Mouse (Mus musculus) retina, postnatal 1 day (tissue): ENCODE data around the gene Eef2k.
"Not testable (repeated sequence)": the region's sequence is repeated elsewhere in the genome, so short reads cannot be mapped to it uniquely, and the experiment has no call there.

Source experiments
- DNase-seq: peaks from one replicate; pipeline ENCODE4 v3.0.0-alpha.2; 2012

Eef2k gene

GRCm38 (mm10) chr7:120882674-120883073, 40.0 kb downstream of the Eef2k start:
- no peak for DNase-seq

- peak; percentile 35 for DNase-seq
These were observed 41.1 kb downstream of the Eef2k start for GRCm38 (mm10) chr7:120883523-120884290.

DNA sequence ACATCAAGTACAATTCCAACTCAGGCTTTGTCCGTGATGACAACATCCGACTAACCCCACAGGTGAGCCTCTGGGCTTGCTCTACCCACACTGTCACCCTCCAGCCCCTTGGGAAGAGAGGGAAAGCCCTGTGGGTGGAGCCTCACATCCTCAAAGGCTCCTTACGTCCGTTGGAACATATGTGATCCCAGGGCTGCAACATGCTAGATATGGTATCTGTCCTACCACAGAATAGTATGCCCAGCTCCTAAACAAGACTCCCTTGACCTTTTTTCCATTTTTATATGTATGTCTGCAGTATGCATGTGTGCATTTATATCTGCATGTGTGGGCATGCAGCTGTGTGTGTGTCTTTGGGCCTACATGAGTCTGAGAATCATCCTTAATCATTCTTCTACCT, 42.1 kb downstream of the Eef2k start:
- DNase-seq: no peak

DNA sequence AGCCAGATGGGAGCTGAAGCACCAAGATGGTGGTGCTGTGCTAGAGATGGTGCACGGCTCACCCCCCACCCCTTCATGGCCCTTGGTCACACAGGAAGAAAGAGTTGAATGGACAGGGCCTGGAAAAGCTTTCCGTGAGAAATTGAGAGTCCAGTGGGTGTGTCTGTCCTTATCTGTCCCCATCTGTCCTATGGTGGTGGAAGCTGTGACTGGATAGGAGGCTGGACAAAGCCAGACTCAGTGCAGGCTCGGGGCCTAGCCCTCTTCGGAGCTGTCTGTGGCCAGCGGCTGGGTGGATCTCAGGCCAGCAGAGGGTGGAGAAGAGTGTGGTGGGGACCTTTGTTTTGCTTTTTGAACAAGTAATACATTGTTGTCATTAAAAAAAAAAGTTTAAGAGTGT, 50.5 kb downstream of the Eef2k start:
- no peak for DNase-seq

GRCm38 (mm10) chr7:120897054-120897453, 54.4 kb downstream of the Eef2k start:
- DNase-seq: no peak

GRCm38 (mm10) chr7:120897711-120898335, 55.2 kb downstream of the Eef2k start:
- no peak for DNase-seq

DNA sequence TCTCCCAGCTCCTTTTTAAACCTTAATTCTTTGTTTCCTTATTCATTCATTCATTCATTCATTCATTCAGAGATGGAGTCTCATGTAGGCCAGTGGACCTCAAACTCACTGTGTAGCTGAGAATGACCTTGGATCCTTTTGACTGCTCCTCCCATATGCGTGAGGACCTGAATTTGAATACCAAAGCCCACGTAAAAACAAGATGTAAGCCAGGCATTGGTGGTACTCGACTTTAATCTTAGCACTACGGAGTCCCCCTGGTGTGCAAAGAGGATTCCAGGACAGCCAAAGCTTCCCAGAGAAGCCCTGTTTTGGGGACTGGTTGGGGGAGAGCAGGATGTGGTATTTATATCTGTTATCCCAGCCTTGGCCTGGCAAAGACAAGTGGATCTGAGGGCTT, 57.6 kb downstream of the Eef2k start:
- DNase-seq: no peak

- DNase-seq: peak; percentile 51
These were observed 59.1 kb downstream of the Eef2k start for GRCm38 (mm10) chr7:120901701-120902100.

- DNase-seq: no peak
These were observed 60.3 kb downstream of the Eef2k start for GRCm38 (mm10) chr7:120902931-120903330.

DNA sequence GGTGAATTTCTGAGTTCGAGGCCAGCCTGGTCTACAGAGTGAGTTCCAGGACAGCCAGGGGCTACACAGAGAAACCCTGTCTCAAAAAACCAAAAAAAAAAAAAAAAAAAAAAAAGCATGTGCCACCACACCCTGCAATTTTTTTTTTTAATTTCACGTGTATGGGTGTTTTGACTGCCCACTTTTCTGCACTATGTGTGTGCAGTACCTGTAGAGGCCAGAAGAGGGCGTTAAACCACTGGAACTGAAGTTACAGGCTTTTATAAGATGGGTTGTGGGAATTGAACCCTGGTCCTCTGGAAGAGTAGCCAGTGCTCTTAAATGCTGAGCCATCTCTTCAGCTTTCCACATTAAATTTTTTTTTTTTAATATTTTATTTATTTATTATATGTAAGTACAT, 67.5 kb downstream of the Eef2k start:
- DNase-seq: not testable (repeated sequence)

GRCm38 (mm10) chr7:120911268-120911667, 68.6 kb downstream of the Eef2k start:
- DNase-seq: not testable (repeated sequence)

DNA sequence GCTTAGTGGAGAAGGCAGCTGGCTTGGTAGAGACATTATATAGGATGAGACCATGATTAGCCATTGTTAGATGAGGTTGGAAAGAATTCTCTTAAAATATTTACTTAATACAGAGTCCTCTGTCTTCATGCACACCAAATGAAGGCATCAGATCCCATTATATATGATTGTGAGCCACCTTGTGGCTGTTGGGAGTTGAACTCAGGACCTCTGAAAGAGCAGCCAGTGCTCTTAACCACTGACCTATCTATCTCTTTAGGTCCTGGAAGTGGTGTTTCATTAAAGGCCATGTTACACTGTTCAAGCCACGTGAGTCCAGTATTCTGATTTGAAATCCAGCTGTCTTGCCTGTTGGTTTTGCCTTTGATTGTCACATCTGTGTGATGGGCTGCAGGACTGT, 70.7 kb downstream of the Eef2k start:
- DNase-seq: no peak

GRCm38 (mm10) chr7:120916262-120916875, 73.7 kb downstream of the Eef2k start:
- DNase-seq: no peak

GRCm38 (mm10) chr7:120917279-120917591, 74.6 kb downstream of the Eef2k start:
- DNase-seq: no peak

GRCm38 (mm10) chr7:120917592-120918461, 75.2 kb downstream of the Eef2k start, which contains the start of gene Polr3e:
TSS of gene Polr3e (plus strand) at chr7:120917744.
- peak; percentile 98 for DNase-seq

DNA sequence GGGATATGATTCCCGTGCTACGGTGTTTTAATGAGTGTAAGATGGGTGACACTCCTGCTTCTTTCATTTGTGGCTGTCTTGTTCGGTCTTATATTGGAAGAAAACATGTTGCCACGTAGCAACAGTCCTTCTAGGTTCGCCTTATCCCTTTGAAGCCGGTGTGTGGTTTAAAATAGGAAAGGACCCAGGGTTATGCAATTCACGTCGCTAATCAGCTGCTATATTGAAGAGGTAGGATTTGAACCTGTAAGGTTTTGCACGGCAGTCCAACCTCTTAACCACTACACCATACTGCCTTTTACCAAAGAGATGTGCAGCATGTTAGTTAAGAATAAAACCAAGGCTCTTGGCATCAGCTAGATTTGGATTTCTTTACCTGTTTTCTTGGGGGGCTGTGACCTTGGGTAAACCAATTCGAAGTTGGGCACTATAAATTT, 75.9 kb downstream of the Eef2k start:
- DNase-seq: peak; percentile 79

DNA sequence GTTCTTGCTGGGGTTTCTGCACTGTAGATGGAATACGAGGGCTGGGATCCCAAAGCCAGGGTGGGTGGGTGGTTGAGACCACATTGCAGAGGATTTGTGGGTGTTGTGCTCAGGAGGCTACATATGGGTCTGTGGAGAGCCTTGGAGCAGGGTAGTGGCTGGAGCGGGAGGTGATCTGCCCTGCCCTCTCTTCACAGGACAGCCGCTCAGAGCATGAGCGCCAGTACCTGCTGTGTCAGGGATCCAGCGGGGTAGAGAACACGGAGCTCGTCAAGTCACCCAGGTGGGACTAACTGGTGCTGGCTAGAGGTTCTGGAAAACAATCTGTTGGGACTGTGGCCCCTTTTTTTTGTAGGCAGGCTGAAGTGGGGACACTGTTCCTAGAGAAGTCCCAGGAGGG, 90.5 kb downstream of the Eef2k start:
- no peak for DNase-seq

DNA sequence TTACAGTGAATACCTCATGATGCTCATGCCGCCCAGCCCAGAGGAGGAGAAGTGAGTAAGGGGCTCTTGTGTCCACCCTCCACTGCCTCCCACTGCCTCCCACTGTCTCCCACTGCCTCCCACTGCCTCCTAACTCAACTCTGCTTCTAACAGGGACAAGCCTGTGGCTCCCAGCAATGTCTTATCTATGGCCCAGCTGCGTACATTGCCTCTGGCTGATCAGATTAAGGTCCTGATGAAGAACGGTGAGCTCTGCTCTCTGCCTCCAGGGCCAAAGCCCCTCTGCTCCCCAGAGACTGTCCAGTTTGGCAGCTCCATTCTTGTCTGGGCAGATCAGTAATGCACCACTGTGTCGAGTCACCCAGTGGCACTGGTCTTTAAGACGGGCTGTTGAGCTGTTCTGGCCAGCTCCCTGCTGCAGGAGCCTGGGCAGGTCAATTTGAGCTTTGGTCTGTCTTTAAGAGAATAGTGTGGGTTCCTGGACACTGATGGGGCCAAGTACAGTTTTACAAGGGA, 91.1 kb downstream of the Eef2k start:
- DNase-seq: no peak

DNA sequence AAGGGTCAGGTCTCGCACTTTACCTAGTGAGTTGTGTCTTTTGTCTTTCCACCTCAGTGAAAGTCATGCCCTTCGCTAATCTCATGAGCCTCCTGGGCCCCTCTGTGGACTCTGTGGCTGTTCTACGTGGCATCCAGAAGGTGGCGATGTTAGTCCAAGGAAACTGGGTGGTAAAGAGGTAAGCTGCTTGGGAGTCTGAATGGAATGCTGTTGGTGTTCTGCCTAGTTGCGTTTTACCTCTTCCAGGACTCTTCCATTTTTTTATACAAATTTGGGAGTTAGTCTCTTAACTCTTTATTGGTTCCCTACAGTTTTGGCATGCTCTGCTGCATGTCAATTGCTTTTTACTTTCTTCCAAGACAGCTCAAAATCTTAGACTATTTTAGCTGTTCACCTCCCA, 92.1 kb downstream of the Eef2k start:
- DNase-seq: peak; percentile 80

DNA sequence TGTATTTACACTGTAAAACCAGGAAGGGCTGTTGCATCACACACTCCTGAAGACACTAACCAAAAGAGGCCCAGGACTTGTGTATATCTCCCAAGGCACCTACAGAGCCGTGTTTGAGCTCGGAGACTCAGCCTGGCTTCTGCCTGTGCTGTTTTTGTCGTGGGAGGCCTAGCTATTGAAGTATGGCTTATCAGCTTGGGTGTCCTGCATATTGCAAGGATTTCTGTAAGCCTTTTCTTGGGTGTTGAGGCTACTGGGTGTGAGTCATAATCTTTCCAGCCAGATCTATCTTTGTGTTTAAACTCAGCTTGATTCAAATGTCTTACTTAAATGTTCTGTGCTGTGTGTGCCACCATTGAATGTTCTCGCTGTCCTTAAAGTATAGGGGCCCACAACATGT, 93.9 kb downstream of the Eef2k start:
- DNase-seq: no peak

DNA sequence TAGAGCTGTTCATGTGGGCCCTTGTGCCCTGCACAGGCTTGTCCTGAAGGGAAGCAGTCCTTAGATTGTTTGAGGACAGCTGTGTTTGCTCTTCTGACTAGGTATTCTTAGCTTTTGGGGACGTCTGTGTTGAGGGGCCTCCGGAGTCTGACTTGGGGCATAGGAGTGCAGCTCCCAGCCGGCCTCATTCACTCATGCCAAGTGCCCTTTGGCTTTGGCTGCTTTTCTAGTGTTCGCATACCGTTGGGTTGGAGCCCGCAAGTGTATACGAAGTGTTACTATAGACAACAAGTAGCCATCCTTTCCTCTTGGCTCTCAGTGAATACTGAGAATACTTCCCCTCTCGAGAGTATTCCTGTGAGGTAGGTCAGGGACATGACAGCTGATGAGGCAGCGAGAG, 95.6 kb downstream of the Eef2k start:
- DNase-seq: no peak

DNA sequence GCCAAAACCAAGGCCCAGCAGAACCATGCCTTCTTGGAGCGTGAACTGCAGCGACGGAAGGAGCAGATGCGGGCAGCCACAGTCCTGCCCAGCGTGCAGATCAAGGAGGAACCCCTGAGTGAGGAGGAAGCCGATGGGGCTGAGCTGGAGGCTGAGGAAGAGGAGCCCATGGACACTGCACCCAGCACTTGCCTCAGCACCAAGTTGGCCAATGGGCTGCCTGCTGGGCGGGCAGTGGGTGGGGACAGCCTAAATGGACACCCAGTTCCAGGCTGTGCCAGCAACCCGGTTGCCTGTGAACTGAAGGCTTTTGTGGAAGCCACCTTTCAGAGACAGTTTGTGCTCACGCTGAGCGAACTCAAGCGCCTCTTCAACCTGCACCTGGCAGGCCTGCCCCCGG, 97.7 kb downstream of the Eef2k start:
- no peak for DNase-seq

- DNase-seq: no peak
These were observed 98.6 kb downstream of the Eef2k start for GRCm38 (mm10) chr7:120941214-120941613.
